Mouse (Mus musculus) lung, embryonic 15.5 days (tissue): ENCODE results near the gene Katna1. TPM values are rescaled to one million over a fixed set of nuclear protein-coding genes. Genes with fewer than 3 reads are reported as not detected.

Source experiments
- ATAC-seq: fragments of 200-750 bp; cut with Nextera tagmentation; 2 replicates; pipeline ENCODE4 v1.8.0; 2017; ENCODE audit warnings: moderate number of reproducible peaks, borderline replicate concordance; ENCODE audit not compliant: low FRiP score, low TSS enrichment; ENCODE audit errors: extremely low read depth
- H3K27ac ChIP-seq: fragments of 300-500 bp; sonication (generic); 2 replicates; pipeline ENCODE4 v1.5.1; 2015; ENCODE audit warnings: moderate library complexity, mild to moderate bottlenecking, inconsistent platforms
- H3K27me3 ChIP-seq: fragments of 300-500 bp; sonication (generic); 2 replicates; pipeline ENCODE4 v1.6.1; 2015; ENCODE audit warnings: inconsistent platforms
- H3K36me3 ChIP-seq: fragments of 300-500 bp; sonication (generic); 2 replicates; pipeline ENCODE4 v1.6.1; 2015; ENCODE audit warnings: inconsistent platforms
- H3K4me1 ChIP-seq: fragments of 300-500 bp; sonication (generic); 2 replicates; pipeline ENCODE4 v1.6.1; 2015; ENCODE audit warnings: inconsistent platforms
- H3K4me2 ChIP-seq: fragments of 300-500 bp; sonication (generic); 2 replicates; pipeline ENCODE4 v1.6.1; 2015; ENCODE audit warnings: inconsistent platforms, mild to moderate bottlenecking, moderate library complexity
- H3K4me3 ChIP-seq: fragments of 300-500 bp; sonication (generic); 2 replicates; pipeline ENCODE4 v1.5.1; 2015; ENCODE audit warnings: mild to moderate bottlenecking, inconsistent platforms
- H3K9ac ChIP-seq: fragments of 300-500 bp; sonication (generic); 2 replicates; pipeline ENCODE4 v1.6.1; 2015; ENCODE audit warnings: inconsistent platforms
- H3K9me3 ChIP-seq: fragments of 300-500 bp; sonication (generic); 2 replicates; pipeline ENCODE4 v1.6.1; 2016; ENCODE audit warnings: inconsistent platforms
- WGBS: fragments of 180-500 bp; shearing (Covaris S2); methylation state at CpG from one replicate; pipeline ENCODE4 v1.1.7; 2015; 5-methylcytosine and 5-hydroxymethylcytosine counted together
- polyA plus RNA-seq: library from polyadenylated mRNA; unstranded; fragments of >200 nt; fragmentation: Nextera tagmentation; extraction: Ambion mirVana; gene quantifications from 2 replicates; pipeline ENCODE4 v1.2.1, GENCODE M21; 2015

Gene Katna1
- 53.5 and 54.4 TPM in 2 replicates for polyA plus RNA-seq

DNA sequence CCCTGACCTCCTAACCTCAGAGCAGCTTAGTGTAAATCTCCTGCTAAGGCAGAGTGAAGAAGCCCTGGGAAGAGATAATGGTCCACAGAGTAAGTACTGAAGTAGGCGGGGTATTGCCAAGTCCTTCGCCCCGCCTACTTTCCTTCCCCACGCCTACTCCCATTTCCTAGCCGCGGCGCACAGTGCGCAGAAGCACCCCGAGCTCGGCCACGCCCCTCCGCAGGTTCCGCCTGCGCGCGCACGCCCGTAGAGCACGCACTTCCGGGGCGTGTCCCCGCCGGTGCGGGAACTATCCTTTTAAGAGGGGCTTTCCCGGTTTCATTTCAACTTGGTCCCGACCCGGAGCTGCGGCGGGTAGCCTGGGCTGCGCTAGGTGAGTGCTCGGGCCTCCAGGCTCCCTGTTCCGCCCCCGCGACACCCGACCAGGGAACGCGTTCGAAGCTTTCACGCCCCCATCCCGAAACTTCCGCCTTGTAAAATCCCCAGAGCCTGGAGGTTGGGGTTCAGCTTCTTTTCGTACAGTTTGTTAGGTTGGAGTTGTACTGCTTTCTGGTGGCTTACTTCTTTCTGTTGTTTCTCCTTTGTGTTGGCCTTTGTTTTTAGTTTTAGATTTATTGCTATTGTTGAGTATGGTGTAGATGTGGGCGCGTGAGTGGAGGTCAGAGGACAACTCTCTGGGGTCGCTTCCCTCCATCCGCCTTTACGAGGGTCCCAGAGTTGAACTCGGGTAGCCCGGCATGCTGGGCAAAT, at the start of gene Katna1:
Katna1 (plus strand) TSS at position 250 of the 750 bp plus-strand sequence.
- WGBS: under 1% methylated on average over 49 of the region's 49 CpGs
- Histone ChIP-seq H3K27me3 (no peaks in the 10 kb centered on the region), H3K27ac (peak within 1 kb of the TSS; percentile 66), H3K4me2 (peak within 1 kb of the TSS; percentile 79), H3K36me3 (no peaks in the 10 kb centered on the region), H3K4me3 (peak within 1 kb of the TSS; percentile 92), H3K9me3 (no peaks in the 10 kb centered on the region), H3K4me1 (peaks cover 9% of the 10 kb centered on the region), H3K9ac (peak within 1 kb of the TSS; percentile 66)
- ATAC-seq: peak; percentile 99

DNA sequence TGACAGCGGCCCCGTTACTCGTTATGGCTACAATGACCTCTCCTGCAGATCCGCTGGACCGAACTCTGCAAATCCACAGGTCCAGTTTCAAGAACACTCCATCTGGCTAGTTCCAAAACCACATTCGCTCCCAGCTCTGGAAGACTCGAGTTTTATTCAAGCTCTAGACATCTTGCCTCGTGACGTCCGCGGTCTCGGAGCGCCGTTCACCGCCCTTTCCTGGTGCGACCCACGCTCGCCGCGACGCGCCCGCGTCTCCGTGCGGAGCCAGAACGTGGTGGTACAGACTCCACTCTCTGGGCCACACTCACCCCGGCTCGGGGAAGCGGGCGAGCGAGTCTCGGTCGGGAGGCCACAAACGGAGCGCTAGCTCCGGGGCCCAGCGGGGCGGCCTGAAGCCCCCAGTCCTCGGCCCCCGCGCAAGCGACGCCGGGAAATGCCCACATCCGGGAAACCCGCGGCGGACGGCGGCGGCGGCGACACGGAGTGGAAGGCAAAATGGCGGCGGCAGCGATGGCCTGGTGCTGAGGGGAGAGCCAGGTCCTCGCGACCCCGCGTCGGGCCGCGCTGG, 45.0 kb upstream of the Katna1 start, which contains the start of the genes Pcmt1 and Lats1:
Pcmt1 (minus strand) TSS at position 406 of the 571 bp plus-strand sequence.
Lats1 (plus strand) TSS at position 484 of the 571 bp plus-strand sequence.
- Histone ChIP-seq H3K36me3 (peaks cover 33% of the 10 kb centered on the region), H3K27ac (peak within 1 kb of the TSS; percentile 98), H3K9ac (peak within 1 kb of the TSS; percentile 99), H3K4me3 (peak within 1 kb of the TSS; percentile 92), H3K4me1 (peaks cover 25% of the 10 kb centered on the region), H3K9me3 (no peaks in the 10 kb centered on the region), H3K4me2 (peak within 1 kb of the TSS; percentile 77), H3K27me3 (no peaks in the 10 kb centered on the region)
- WGBS: under 1% methylated on average over 50 of the region's 65 CpGs
- peak; percentile 90 for ATAC-seq

DNA sequence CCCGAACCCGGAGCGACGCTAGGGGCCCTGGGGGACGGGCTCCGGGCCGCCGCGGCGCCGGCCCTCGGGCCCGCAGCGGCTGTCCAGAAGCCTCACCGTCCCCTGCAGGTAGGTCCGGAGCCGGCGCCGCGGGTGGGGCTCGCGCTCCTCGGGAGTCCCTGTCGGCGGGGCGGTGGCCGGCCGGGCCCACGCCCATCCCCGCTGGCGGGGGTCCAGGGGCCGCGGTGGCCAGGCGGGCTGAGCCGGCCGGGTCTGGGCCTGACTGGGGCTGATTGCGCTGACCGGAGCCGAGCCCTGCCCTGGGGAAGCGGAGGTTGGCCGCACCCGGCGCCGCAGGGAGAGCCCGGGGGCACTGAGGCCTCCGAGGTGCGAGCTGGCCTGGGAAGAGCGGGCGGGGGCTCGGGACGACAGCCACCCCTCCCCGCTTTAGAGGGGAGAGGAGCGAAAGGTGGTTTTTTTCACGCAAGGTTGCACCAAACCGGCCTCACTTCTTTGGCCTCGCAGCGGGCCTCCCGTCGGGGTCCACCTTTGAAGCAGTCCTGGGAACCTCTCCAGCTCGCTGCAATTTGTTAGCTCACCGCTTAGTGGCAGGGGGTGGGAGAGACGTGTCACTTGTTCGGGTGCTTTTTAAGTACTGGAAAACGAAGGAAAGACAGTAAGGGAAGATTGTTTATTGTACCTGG, 44.3 kb upstream of the Katna1 start:
- WGBS: under 1% methylated on average over 61 of the region's 64 CpGs
- Histone ChIP-seq H3K4me1 (peaks cover 25% of the 10 kb centered on the region), H3K27ac (peak overlapping the region; percentile 98), H3K4me3 (peak overlapping the region; percentile 92), H3K4me2 (peak overlapping the region; percentile 77), H3K36me3 (peaks cover 26% of the 10 kb centered on the region), H3K27me3 (no peaks in the 10 kb centered on the region), H3K9ac (peak overlapping the region; percentile 99), H3K9me3 (no peaks in the 10 kb centered on the region)
- peak; percentile 91 for ATAC-seq

DNA sequence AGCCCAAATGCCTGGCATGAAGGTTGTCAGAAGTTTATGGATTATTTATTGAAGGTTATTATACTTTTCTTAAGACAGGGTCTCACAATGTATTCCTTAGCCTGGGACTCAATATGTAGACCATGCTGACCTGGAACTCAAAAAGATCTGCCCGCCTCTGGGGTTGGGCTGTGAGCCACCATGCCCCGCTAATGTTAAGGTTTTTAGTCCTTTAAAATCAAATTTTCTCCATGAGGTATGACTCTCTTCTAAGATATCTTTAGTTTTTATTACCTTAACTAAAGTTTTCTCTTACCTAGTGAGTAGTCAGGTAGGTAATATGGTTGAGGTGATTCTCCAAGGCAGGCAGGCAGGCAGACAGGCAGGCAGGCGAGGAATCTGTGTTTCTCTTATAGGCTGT, 43.6 kb upstream of the Katna1 start:
- H3K27me3 ChIP-seq: no peaks in the 10 kb centered on the region
- peaks cover 18% of the 10 kb centered on the region for H3K36me3 ChIP-seq
- H3K4me2 ChIP-seq: peak overlapping the region; percentile 77
- ATAC-seq: no peak
- peak overlapping the region; percentile 98; the same call in 1 of the 2 replicates for H3K27ac ChIP-seq
- 43% methylated on average over 3 of the region's 3 CpGs for WGBS
- peaks cover 25% of the 10 kb centered on the region for H3K4me1 ChIP-seq
- no peaks in the 10 kb centered on the region for H3K9me3 ChIP-seq
- peak overlapping the region; percentile 92 for H3K4me3 ChIP-seq
- H3K9ac ChIP-seq: peak overlapping the region; percentile 99; the same call in 1 of the 2 replicates

DNA sequence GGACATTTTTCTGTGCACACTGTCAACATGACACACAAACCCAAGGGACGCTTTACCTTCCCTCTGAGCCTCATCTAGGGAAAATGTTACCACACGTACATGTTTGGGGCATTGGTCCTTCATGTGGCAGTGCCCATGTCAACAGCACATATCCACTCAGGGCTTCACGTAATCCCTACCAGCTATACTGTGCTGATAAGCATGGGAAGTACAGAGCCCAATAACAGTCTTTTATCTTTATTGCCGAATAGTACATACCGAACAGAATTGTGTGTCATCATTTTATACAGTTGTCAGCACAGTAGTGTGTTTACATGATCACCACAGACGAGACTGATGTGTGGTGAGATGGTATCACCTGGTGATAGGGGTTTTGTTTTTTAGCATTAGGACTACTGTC, 38.9 kb upstream of the Katna1 start:
- peaks cover 10% of the 10 kb centered on the region for H3K4me1 ChIP-seq
- H3K4me2 ChIP-seq: no peak overlapping the region
- no peaks in the 10 kb centered on the region for H3K9me3 ChIP-seq
- 84% methylated on average over 6 of the region's 6 CpGs for WGBS
- no peaks in the 10 kb centered on the region for H3K27me3 ChIP-seq
- H3K9ac ChIP-seq: no peak overlapping the region
- no peak overlapping the region for H3K4me3 ChIP-seq
- H3K36me3 ChIP-seq: peaks cover 10% of the 10 kb centered on the region
- no peak overlapping the region for H3K27ac ChIP-seq
- ATAC-seq: no peak

DNA sequence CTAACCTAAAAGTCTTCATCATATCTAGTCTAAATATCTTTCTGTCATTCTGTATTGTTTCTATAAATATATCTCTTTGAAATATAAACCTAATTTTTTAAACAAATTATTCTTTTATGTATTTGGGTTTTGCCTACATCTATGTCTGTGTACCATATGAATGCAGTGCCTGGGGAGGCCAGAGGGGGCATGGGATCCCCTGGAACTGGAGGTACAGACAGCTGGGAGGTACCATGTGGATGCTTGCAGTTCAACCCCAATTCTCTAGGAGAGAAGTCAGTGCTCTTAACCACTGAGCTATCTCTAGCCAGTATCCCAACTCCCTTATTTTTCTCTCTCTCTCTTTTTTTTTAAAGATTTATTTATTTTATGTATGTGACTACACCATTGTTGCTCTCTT, 30.5 kb upstream of the Katna1 start:
- ATAC-seq: no peak
- Histone ChIP-seq H3K4me2 (no peak overlapping the region), H3K9me3 (no peaks in the 10 kb centered on the region), H3K27ac (no peak overlapping the region), H3K4me1 (no peaks in the 10 kb centered on the region), H3K9ac (no peak overlapping the region), H3K27me3 (no peaks in the 10 kb centered on the region), H3K36me3 (peaks cover 77% of the 10 kb centered on the region), H3K4me3 (no peak overlapping the region)

DNA sequence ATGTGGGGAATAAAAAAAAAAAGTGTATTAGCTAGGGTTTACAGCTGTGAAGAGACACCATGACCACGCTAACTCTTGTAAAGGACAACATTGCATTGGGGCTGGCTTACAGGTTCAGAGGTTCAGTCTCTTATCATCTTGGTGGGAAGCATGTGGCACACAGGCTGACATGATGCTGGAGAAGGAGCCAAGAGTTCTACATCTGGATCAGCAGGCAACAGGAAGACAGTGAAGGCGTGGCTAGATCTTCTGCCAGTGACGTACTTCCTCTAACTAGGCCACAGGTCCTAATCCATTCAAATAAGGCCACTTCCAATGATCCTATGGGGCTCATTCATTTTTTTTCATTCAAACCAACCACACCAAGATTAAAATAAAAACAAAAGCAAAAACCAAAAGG, 25.7 kb upstream of the Katna1 start:
- Histone ChIP-seq H3K4me3 (no peak overlapping the region), H3K36me3 (peaks cover 80% of the 10 kb centered on the region), H3K27ac (no peak overlapping the region), H3K4me1 (no peaks in the 10 kb centered on the region), H3K4me2 (no peak overlapping the region), H3K27me3 (no peaks in the 10 kb centered on the region), H3K9ac (no peak overlapping the region), H3K9me3 (no peaks in the 10 kb centered on the region)
- 73% methylated on average over 3 of the region's 3 CpGs for WGBS
- ATAC-seq: no peak

DNA sequence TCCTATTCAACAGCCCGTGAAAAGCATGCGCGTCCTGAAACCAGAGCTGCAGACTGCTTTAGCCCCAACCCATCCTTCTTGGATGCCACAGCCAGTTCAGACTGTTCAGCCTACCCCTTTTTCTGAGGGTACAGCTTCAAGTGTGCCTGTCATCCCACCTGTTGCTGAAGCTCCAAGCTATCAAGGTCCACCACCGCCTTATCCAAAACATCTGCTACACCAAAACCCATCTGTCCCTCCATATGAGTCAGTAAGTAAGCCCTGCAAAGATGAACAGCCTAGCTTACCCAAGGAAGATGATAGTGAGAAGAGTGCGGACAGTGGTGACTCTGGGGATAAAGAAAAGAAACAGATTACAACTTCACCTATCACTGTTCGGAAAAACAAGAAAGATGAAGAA, 23.2 kb upstream of the Katna1 start:
- WGBS: 93% methylated on average over 6 of the region's 6 CpGs
- peaks cover 81% of the 10 kb centered on the region for H3K36me3 ChIP-seq
- ATAC-seq: no peak
- no peak overlapping the region for H3K9ac ChIP-seq
- H3K4me1 ChIP-seq: no peaks in the 10 kb centered on the region
- no peak overlapping the region for H3K27ac ChIP-seq
- H3K4me2 ChIP-seq: no peak overlapping the region
- H3K9me3 ChIP-seq: no peaks in the 10 kb centered on the region
- H3K27me3 ChIP-seq: no peaks in the 10 kb centered on the region
- H3K4me3 ChIP-seq: no peak overlapping the region

DNA sequence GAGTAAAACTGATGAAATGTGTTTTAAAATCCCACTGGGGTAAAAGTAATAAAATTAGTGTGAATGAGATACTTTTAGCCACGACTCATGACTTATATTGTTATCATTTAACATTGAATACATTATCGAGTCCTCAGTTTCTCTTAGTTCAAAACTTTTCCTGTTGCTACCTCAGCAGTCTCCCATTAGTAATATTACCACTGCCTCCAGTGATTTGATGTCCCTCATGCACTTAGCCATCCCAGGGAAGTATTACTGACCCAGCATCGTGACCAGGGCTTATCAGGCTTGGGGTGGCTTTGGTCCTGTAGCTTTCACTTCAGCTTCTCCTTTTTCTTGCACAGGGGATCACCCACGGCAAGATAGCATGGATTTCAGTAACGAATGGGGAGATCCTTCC, 15.7 kb upstream of the Katna1 start:
- Histone ChIP-seq H3K27me3 (no peaks in the 10 kb centered on the region), H3K4me2 (no peak overlapping the region), H3K4me3 (no peak overlapping the region), H3K4me1 (no peaks in the 10 kb centered on the region), H3K9me3 (no peaks in the 10 kb centered on the region), H3K36me3 (peaks cover 72% of the 10 kb centered on the region), H3K9ac (no peak overlapping the region), H3K27ac (no peak overlapping the region)
- WGBS: 88% methylated on average over 5 of the region's 5 CpGs
- no peak for ATAC-seq

DNA sequence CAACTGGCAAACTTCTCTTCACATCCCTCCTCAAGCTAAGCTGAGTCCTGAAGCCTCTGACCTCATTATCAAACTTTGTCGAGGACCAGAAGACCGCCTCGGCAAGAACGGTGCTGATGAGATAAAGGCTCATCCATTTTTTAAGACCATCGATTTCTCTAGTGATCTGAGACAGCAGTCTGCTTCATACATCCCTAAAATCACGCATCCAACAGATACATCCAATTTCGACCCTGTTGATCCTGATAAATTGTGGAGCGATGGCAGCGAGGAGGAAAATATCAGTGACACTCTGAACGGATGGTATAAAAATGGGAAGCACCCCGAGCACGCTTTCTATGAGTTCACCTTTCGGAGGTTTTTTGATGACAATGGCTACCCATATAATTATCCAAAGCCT, 13.3 kb upstream of the Katna1 start:
- no peak overlapping the region for H3K4me2 ChIP-seq
- H3K27ac ChIP-seq: no peak overlapping the region
- WGBS: 91% methylated on average over 13 of the region's 13 CpGs
- H3K4me3 ChIP-seq: no peak overlapping the region
- H3K27me3 ChIP-seq: no peaks in the 10 kb centered on the region
- no peak for ATAC-seq
- no peaks in the 10 kb centered on the region for H3K4me1 ChIP-seq
- H3K36me3 ChIP-seq: peaks cover 57% of the 10 kb centered on the region
- H3K9me3 ChIP-seq: no peaks in the 10 kb centered on the region
- no peak overlapping the region for H3K9ac ChIP-seq

DNA sequence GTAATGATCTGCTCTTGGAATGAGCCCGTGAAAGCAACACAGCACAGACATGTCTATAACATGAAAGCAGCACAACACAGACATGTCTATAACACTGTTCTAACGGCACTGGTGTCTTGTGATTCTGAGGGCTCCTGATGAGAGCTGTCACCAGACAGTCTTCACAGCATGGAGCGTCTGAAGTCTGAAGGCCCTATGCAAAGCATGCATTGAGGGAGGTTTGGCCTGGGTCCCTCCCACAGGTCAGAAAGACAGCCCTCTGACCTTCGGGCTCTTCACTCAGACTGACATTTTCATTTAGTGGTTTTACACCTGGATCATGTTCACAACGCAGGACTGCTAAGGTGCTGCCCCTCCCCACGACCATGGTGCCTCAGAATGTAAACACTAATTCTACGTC, 10.7 kb upstream of the Katna1 start:
- H3K4me1 ChIP-seq: no peaks in the 10 kb centered on the region
- 68% methylated on average over 7 of the region's 7 CpGs for WGBS
- no peaks in the 10 kb centered on the region for H3K9me3 ChIP-seq
- H3K4me2 ChIP-seq: no peak overlapping the region
- ATAC-seq: no peak
- H3K9ac ChIP-seq: no peak overlapping the region
- H3K36me3 ChIP-seq: peaks cover 37% of the 10 kb centered on the region
- no peak overlapping the region for H3K27ac ChIP-seq
- no peak overlapping the region for H3K4me3 ChIP-seq
- no peaks in the 10 kb centered on the region for H3K27me3 ChIP-seq

DNA sequence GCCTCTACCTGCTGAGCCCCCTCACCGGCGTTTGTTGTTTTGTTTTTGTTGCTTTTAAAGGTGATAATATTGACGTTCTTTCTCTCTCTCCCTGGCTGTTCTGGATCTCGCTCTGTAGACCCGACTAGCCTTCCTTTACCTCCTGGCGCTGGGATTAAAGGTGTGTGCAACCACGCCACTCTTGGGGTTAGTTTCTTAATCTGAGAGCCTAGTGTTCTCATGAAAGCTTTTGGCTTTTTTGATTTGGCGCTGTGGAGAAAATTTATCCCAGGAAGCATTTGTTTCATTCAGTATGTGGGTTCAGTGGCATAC, 657 bp downstream of the Katna1 start:
- Histone ChIP-seq H3K4me1 (peaks cover 9% of the 10 kb centered on the region), H3K9me3 (no peaks in the 10 kb centered on the region), H3K4me3 (peak overlapping the region; percentile 92), H3K27me3 (no peaks in the 10 kb centered on the region), H3K9ac (peak overlapping the region; percentile 66), H3K4me2 (peak overlapping the region; percentile 79), H3K36me3 (no peaks in the 10 kb centered on the region), H3K27ac (peak overlapping the region; percentile 66)
- 0% methylated on average over 8 of the region's 8 CpGs for WGBS
- no peak for ATAC-seq
